Mouse (Mus musculus) CH12.LX (cell line): ENCODE data around the gene Catsper1. TPM values are rescaled to one million over a fixed set of nuclear protein-coding genes. Genes with fewer than 3 reads are reported as not detected.
A peak's percentile ranks its signal among the peaks of the same experiment; 100 is the strongest.

Source experiments
- DNase-seq: peaks from one replicate; pipeline ENCODE4 v3.0.0-alpha.2; 2013; ENCODE audit errors: extremely low read depth
- H3K27ac ChIP-seq: 2 replicates; pipeline ENCODE4 v1.5.1; 2012; ENCODE audit warnings: low read depth, mild to moderate bottlenecking, control low read depth, moderate library complexity; ENCODE audit not compliant: insufficient read depth
- H3K27me3 ChIP-seq: replicated peaks from 2 replicates; pipeline ENCODE3; 2012; ENCODE audit warnings: inconsistent platforms
- H3K36me3 ChIP-seq, 2 experiments: replicated peaks in 1 of 2; 2 replicates each; pipeline versions ENCODE3 to v1.6.1; 2012; ENCODE audit warnings: inconsistent platforms in 1 of 2, low read length in 1 of 2, mild to moderate bottlenecking in 1 of 2, mixed read lengths in 1 of 2, moderate library complexity in 1 of 2; ENCODE audit not compliant: control insufficient read depth in 1 of 2, insufficient read depth in 1 of 2
- H3K4me1 ChIP-seq, 2 experiments: 2 replicates each; pipeline ENCODE4 v1.6.1; 2012; ENCODE audit warnings: inconsistent platforms in 1 of 2, moderate library complexity in 1 of 2; ENCODE audit not compliant: insufficient read depth in 2 of 2, control insufficient read depth in 1 of 2
- H3K4me2 ChIP-seq: 2 replicates; pipeline ENCODE4 v1.6.1; 2012; ENCODE audit warnings: low read depth, mild to moderate bottlenecking, control low read depth; ENCODE audit not compliant: poor library complexity, insufficient read depth, severe bottlenecking
- H3K4me3 ChIP-seq, 3 experiments: fragments of 150-350 bp in 1 of 3; sonication (generic) in 1 of 3; replicated peaks in 1 of 3; 2 replicates each; pipeline versions ENCODE3 to v1.5.1; 2011 to 2012; ENCODE audit warnings: low read depth in 2 of 3, low read length in 2 of 3, mild to moderate bottlenecking in 2 of 3, moderate library complexity in 2 of 3, control low read depth in 1 of 3, improper control_type of control experiment in 1 of 3, inconsistent platforms in 1 of 3, mixed read lengths in 1 of 3; ENCODE audit not compliant: poor library complexity in 1 of 3
- H3K79me2 ChIP-seq: replicated peaks from 2 replicates; pipeline ENCODE4 v1.6.1; 2012; ENCODE audit warnings: mild to moderate bottlenecking, moderate library complexity; ENCODE audit not compliant: control insufficient read depth, poor library complexity, insufficient read depth, severe bottlenecking; ENCODE audit errors: extremely low read depth
- H3K9ac ChIP-seq: 2 replicates; pipeline ENCODE4 v1.6.1; 2012; ENCODE audit warnings: low read depth, mild to moderate bottlenecking, control low read depth, moderate library complexity; ENCODE audit not compliant: insufficient read depth
- H3K9me3 ChIP-seq: replicated peaks from 2 replicates; pipeline ENCODE3; 2012; ENCODE audit warnings: low read length, inconsistent platforms, mixed read lengths
- CHD2 ChIP-seq: IDR thresholded peaks from 2 replicates; pipeline ENCODE4 v1.6.1; 2011; ENCODE audit warnings: low read length, improper control_type of control experiment
- CTCF ChIP-seq, 2 experiments: IDR thresholded peaks in 1 of 2; conservative IDR thresholded peaks in 1 of 2; 2 replicates each; pipeline ENCODE4 v1.5.1; 2011 to 2012; ENCODE audit warnings: low read depth in 2 of 2, low read length in 2 of 2, improper control_type of control experiment in 1 of 2, inconsistent platforms in 1 of 2, mild to moderate bottlenecking in 1 of 2, moderate library complexity in 1 of 2
- E2F4 ChIP-seq: IDR thresholded peaks from 2 replicates; pipeline ENCODE4 v1.6.1; 2011; ENCODE audit warnings: low read depth, low read length, improper control_type of control experiment; ENCODE audit not compliant: insufficient replicate concordance
- ETS1 ChIP-seq: conservative IDR thresholded peaks from 2 replicates; pipeline ENCODE4 v1.6.1; 2012; ENCODE audit warnings: low read depth, mild to moderate bottlenecking, inconsistent platforms, low read length, improper control_type of control experiment, moderate library complexity
- GABPA ChIP-seq: IDR thresholded peaks from 2 replicates; pipeline ENCODE4 v1.6.1; 2012; ENCODE audit warnings: low read depth, low read length, improper control_type of control experiment, inconsistent platforms; ENCODE audit not compliant: insufficient replicate concordance
- HCFC1 ChIP-seq: IDR thresholded peaks from 2 replicates; pipeline ENCODE4 v1.6.1; 2012; ENCODE audit warnings: low read depth, mild to moderate bottlenecking, inconsistent platforms, low read length, improper control_type of control experiment
- JUN ChIP-seq: IDR thresholded peaks from 2 replicates; pipeline ENCODE4 v1.6.1; 2011; ENCODE audit warnings: low read depth, mild to moderate bottlenecking, low read length, improper control_type of control experiment, moderate library complexity; ENCODE audit not compliant: insufficient read depth
- KAT2A ChIP-seq: IDR thresholded peaks from 2 replicates; pipeline ENCODE4 v1.6.1; 2012; ENCODE audit warnings: low read length, improper control_type of control experiment, inconsistent platforms; ENCODE audit not compliant: insufficient replicate concordance
- MAFK ChIP-seq: IDR thresholded peaks from 2 replicates; pipeline ENCODE4 v1.6.1; 2011; ENCODE audit warnings: low read length, improper control_type of control experiment; ENCODE audit not compliant: insufficient replicate concordance
- MAX ChIP-seq: IDR thresholded peaks from 2 replicates; pipeline ENCODE4 v1.6.1; 2011; ENCODE audit warnings: low read length, improper control_type of control experiment
- MXI1 ChIP-seq: IDR thresholded peaks from 2 replicates; pipeline ENCODE4 v1.6.1; 2011; ENCODE audit warnings: mild to moderate bottlenecking, low read depth, low read length, improper control_type of control experiment
- MYC ChIP-seq: IDR thresholded peaks from 2 replicates; pipeline ENCODE4 v1.6.1; 2011; ENCODE audit warnings: low read depth, mild to moderate bottlenecking, improper control_type of control experiment, low read length
- NELFE ChIP-seq: IDR thresholded peaks from 2 replicates; pipeline ENCODE4 v1.6.1; 2011; ENCODE audit warnings: low read depth, low read length, improper control_type of control experiment
- PAX5 ChIP-seq: IDR thresholded peaks from 2 replicates; pipeline ENCODE4 v1.6.1; 2012; ENCODE audit warnings: low read length, inconsistent platforms, mixed read lengths
- POLR2A ChIP-seq: IDR thresholded peaks from 2 replicates; pipeline ENCODE4 v1.6.1; 2011; ENCODE audit warnings: low read depth, mild to moderate bottlenecking, improper control_type of control experiment, low read length
- POLR2AphosphoS2 ChIP-seq: IDR thresholded peaks from 2 replicates; pipeline ENCODE4 v1.6.1; 2011; ENCODE audit warnings: low read depth, low read length, improper control_type of control experiment
- RAD21 ChIP-seq: IDR thresholded peaks from 2 replicates; pipeline ENCODE4 v1.6.1; 2011; ENCODE audit warnings: low read depth, mild to moderate bottlenecking, low read length, improper control_type of control experiment, moderate library complexity
- RCOR1 ChIP-seq: conservative IDR thresholded peaks from 2 replicates; pipeline ENCODE4 v1.6.1; 2012; ENCODE audit warnings: low read depth, mild to moderate bottlenecking, inconsistent platforms, low read length, improper control_type of control experiment
- SIN3A ChIP-seq: IDR thresholded peaks from 2 replicates; pipeline ENCODE4 v1.6.1; 2012; ENCODE audit warnings: low read length, improper control_type of control experiment, inconsistent platforms
- SMC3 ChIP-seq: IDR thresholded peaks from 2 replicates; pipeline ENCODE4 v1.6.1; 2011; ENCODE audit warnings: low read depth, low read length, improper control_type of control experiment
- TCF12 ChIP-seq: IDR thresholded peaks from 2 replicates; pipeline ENCODE4 v1.6.1; 2014; ENCODE audit warnings: low read depth, mild to moderate bottlenecking, inconsistent platforms, low read length, improper control_type of control experiment
- UBTF ChIP-seq: IDR thresholded peaks from 2 replicates; pipeline ENCODE4 v1.6.1; 2012; ENCODE audit warnings: low read depth, mild to moderate bottlenecking, inconsistent platforms, low read length, improper control_type of control experiment, moderate library complexity
- USF2 ChIP-seq: conservative IDR thresholded peaks from 2 replicates; pipeline ENCODE4 v1.6.1; 2011; ENCODE audit warnings: low read depth, low read length, improper control_type of control experiment
- ZC3H11A ChIP-seq: IDR thresholded peaks from 2 replicates; pipeline ENCODE4 v1.6.1; 2012; ENCODE audit warnings: low read depth, mild to moderate bottlenecking, inconsistent platforms, low read length, improper control_type of control experiment
- ZNF384 ChIP-seq: IDR thresholded peaks from 2 replicates; pipeline ENCODE4 v1.6.1; 2012; ENCODE audit warnings: low read depth, low read length, improper control_type of control experiment, inconsistent platforms
- dilution Hi-C: fragments of 300-500 bp; cut with MboI; formaldehyde crosslinking; loops from 2 replicates; pipeline ENCODE4 v1.14.3; 2020; ENCODE audit warnings: low sequenced_read_pairs; ENCODE audit not compliant: extremely low pct_unique_long_range_greater_than_20kb, extremely low pct_ligation_motif_present
- in situ Hi-C: fragments of 300-500 bp; cut with MboI; formaldehyde crosslinking; loops from 3 replicates; pipeline ENCODE4 v1.14.3; 2019; ENCODE audit warnings: low sequenced_read_pairs, low pct_ligation_motif_present, low pct_unique_long_range_greater_than_20kb, mixed read lengths
- polyA plus RNA-seq: library from polyadenylated mRNA; unstranded; fragments of >175 nt; gene quantifications from 2 replicates; pipeline ENCODE4 v1.2.1, GENCODE M21; 2012; ENCODE audit warnings: low read depth; ENCODE audit not compliant: insufficient read length
- total RNA-seq, 2 experiments: library from RNA; depleted of rRNA; stranded (reverse); fragments of 300-350 nt in 1 of 2; fragments of >200 nt in 1 of 2; gene quantifications; 2 replicates each; pipeline ENCODE4 v1.2.3; 2012 to 2014

Catsper1 gene
- total and polyA plus RNA-seq, 3 experiments = not detected

DNA sequence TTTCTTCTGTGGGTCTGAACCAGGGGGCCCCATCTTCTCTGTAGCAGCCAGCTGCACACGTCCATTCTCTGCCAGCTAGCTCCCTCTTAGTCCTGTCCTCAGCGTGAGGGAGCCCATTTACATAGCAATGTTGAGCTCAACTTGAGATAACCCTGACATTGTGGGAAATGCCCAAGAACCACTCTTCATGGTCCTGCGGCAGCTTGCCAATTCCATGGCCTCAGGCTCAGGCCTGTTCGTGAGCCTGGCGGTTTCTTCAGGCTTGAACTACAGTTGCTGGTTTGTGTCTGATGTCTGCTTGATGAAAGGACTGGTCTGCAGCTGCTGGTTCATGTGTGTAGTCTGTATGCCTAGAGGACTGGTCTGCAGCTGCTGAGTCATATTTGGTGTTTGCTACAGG is 800 bp upstream of the Catsper1 start:
- TF ChIP-seq SMC3 = no peak
- TF ChIP-seq PAX5 = no peak
- no peak for TF ChIP-seq RCOR1
- TF ChIP-seq POLR2A = no peak
- no peak for TF ChIP-seq MXI1
- TF ChIP-seq SIN3A = no peak
- no peaks in the 10 kb centered on the region for H3K79me2 ChIP-seq
- H3K27me3 ChIP-seq = no peaks in the 10 kb centered on the region
- no peak overlapping the region for H3K4me2 ChIP-seq
- no peak for DNase-seq
- no peak overlapping the region for H3K9ac ChIP-seq
- in situ Hi-C loops = loop anchor here (5.0 kb wide), 2 partner anchors 32 to 68 kb away; partner anchors contain the start of gene Tsga10ip
- no peaks in the 10 kb centered on the region for H3K36me3 ChIP-seq
- no peak overlapping the region for H3K27ac ChIP-seq
- H3K4me1 ChIP-seq = peaks cover 3 to 4% of the 10 kb centered on the region in 2 experiments; a peak in 2 of 4 replicates
- H3K4me3 ChIP-seq = no peak overlapping the region
- dilution Hi-C loops = no loop called here
- no peaks in the 10 kb centered on the region for H3K9me3 ChIP-seq

DNA sequence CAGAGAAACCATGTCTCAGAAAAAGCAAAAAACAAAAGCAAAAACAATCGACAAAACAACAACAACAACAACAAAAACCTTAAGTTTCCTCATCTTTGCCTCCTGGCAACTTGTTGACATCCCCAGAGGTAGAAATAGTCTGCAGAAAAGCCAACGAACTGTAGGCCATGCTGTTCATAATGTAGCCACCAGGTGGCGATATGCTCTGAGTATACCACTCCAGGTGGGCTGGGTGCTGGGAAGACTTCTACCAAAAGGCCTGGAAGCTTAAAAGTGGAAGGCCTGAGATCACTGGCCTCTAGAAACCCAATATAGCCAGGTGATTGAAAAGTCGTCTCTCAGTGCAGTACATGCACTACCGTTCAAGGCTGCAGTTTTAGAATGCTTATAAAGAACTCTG is 2.4 kb downstream of the Catsper1 start:
- Histone ChIP-seq H3K27me3 (peaks cover 3% of the 10 kb centered on the region), H3K4me3 (no peak overlapping the region)
- in situ Hi-C loops = loop anchor here (5.0 kb wide), 2 partner anchors 36 to 64 kb away; partner anchors contain the start of gene Tsga10ip

More for the DNA sequence above, 2.4 kb downstream of the Catsper1 start:
- no peaks in the 10 kb centered on the region for H3K9me3 ChIP-seq
- no peaks in the 10 kb centered on the region for H3K36me3 ChIP-seq
- H3K9ac ChIP-seq = no peak overlapping the region
- DNase-seq = peak; percentile 80
- dilution Hi-C loops = no loop called here
- peaks cover 0 to 4% of the 10 kb centered on the region in 2 experiments; a peak in 1 of 4 replicates for H3K4me1 ChIP-seq
- no peak overlapping the region for H3K4me2 ChIP-seq
- no peaks in the 10 kb centered on the region for H3K79me2 ChIP-seq
- H3K27ac ChIP-seq = no peak overlapping the region
- TF ChIP-seq ZNF384 (no peak), MYC (0 out of 2 replicates have a peak, but pooled peaks have one; percentile 56), KAT2A (no peak), MAX (no peak), RCOR1 (no peak), CTCF (conservative IDR thresholded peaks at IDR 0.05 in 1 of 2, IDR thresholded peaks at IDR 0.05 in 1 of 2; ENCODE audit: low read depth in 2 of 2, low read length in 2 of 2) (peak; percentile 93 to 97), RAD21 (peak; percentile 77), POLR2AphosphoS2 (no peak), MAFK (no peak), USF2 (no peak), E2F4 (no peak), HCFC1 (no peak), ZC3H11A (no peak), NELFE (no peak), UBTF (no peak), TCF12 (no peak), SMC3 (peak; percentile 92), PAX5 (no peak), ETS1 (no peak), MXI1 (no peak), JUN (no peak), GABPA (no peak), CHD2 (no peak)
